Mouse (Mus musculus): ENCODE measurements around the gene Frat2.
A peak's percentile ranks its signal among the peaks of the same experiment; 100 is the strongest.

Gene Frat2

GRCm38 (mm10) chr19:41817325-41817724, 30.6 kb downstream of the Frat2 start:
- no peak for DNase-seq

DNA sequence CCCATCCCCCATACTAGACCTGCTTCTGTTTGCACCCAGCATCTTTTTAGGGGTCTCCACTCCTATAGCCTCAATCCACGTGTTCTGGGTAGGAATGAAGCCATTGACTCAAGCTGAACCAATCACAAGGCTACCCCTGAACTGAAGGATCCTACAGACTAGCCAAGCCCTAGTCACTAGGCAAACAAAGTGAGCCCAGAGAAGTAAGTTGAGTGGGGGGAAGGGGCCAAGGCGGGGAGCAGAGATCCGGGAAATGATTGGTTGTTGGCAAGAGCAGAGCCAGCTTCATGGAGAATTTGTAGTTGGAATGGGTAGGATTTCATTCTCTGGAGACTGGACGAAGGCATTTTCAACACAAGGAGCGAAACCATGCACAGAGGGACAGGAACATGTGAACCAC, 31.0 kb downstream of the Frat2 start:
- DNase-seq: no peak

DNA sequence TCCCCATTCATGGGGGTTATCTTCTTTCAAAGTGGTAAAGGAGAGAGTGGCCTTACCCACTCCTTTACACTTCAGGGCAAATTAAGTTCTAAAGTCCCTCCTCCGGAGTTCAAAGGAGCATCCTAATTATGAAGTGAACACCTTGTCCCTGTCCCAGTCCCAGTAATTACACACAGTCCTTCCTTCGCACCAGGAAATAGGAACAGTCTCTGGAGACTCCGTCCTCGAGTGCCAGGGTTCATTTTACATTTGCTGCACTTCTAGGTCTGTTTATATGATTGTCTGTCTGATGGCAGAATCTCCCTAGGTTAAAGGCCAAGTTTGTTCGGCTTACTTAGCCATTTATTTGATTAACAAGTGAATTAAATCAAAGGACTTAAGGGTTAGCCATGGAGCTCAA, 31.5 kb downstream of the Frat2 start:
- no peak for DNase-seq

- DNase-seq: no peak
These were observed 34.6 kb downstream of the Frat2 start for GRCm38 (mm10) chr19:41813374-41813773.

- DNase-seq: no peak
These were observed 35.4 kb downstream of the Frat2 start for GRCm38 (mm10) chr19:41812525-41812924.

- no peak for DNase-seq
These were observed 37.9 kb downstream of the Frat2 start for GRCm38 (mm10) chr19:41810074-41810473.

- DNase-seq: no peak
These were observed 39.8 kb downstream of the Frat2 start for GRCm38 (mm10) chr19:41808104-41808634.

GRCm38 (mm10) chr19:41807497-41807896, 40.4 kb downstream of the Frat2 start:
- no peak for DNase-seq

DNA sequence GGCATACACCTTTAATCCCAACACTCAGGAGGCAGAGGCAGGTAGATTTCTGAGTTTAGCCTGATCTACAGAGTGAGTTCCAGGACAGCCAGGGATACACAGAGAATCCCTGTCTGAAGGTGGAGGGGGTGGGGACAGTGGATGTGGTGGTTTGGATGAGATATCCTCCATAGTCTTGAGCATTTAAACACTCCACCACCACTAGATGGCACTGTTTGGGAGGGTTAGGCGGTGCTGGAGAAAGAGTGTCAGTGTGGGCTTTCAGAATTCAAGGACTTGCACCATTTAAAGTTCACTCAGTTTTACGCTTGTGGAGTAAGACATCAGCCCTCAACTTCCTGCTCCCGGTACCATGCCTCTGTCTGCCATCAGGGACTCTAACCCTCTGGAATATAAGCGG, 42.1 kb downstream of the Frat2 start:
- DNase-seq: no peak

- no peak for DNase-seq
These were observed 44.6 kb downstream of the Frat2 start for GRCm38 (mm10) chr19:41803322-41803721.

- DNase-seq: peak; percentile 97
These were observed 46.1 kb downstream of the Frat2 start, which contains the start of gene Arhgap19 for GRCm38 (mm10) chr19:41801742-41802369. TSS of gene Arhgap19 (minus strand) at chr19:41802047.

GRCm38 (mm10) chr19:41800986-41801741, 46.8 kb downstream of the Frat2 start:
- no peak for DNase-seq

- DNase-seq: no peak
These were observed 47.5 kb downstream of the Frat2 start for GRCm38 (mm10) chr19:41800451-41800850.

- no peak for DNase-seq
These were observed 50.4 kb downstream of the Frat2 start for GRCm38 (mm10) chr19:41797536-41797935.

DNA sequence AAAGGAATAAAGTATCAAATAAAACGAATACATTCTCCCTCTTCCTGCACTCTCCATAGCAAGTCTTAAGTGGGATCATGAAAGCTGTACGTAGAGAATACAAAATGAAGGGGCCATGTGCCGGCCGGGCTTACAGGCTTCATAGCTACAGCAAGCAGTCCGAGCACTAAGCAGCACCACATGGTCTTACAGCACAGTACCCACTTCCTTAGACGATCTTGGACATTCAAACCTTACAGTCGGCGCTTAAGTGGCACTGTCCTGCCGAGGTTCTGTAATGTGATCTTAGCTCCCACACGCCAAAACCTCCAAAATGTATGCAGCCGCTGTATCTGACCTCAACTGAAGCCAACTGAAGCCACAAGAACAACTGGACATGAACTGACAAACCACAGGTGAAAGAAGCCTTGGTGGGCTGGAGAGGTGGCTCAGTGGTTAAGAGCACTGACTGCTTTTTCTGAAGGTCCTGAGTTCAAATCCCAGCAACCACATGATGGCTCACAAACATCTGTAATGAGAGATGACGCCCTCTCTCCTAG, 51.1 kb downstream of the Frat2 start:
- DNase-seq: no peak

DNA sequence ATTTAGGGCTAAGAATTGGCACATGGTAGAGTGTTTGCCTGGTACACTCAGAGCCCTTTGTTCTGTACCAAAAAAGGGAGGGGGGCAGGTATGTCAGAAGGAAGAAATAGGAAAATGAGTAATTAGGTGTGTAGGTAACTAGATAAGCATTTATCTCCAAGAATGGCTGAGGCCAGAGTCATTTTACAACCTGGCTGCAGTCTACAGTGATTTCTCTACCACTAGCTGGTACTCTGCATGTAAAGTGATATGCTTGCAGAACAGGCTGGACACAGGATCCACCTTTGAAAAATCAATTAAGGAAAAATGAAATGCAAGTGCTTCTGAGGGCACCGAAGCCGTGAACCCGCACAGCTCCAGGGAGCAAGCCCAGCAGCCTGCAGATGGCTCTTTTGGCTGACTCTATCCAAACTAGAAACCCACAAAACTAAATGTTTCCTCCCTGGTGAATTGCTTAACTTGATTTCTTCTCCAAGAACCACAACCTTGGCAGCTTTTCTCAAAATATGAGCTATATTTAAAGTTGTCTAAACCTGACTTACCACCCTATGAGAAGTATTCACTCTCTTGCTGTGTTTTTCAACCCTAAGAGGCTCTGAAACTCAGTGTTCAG, 51.7 kb downstream of the Frat2 start:
- DNase-seq: no peak
